Mouse (Mus musculus) kidney, adult 9 months (tissue): ENCODE data around the gene Gm28308.

Source experiments
- DNase-seq: peaks from one replicate; pipeline ENCODE4 v3.0.0; 2022

Gene Gm28308

GRCm38 (mm10) chr6:52180726-52181125 lies 32.4 kb downstream of the Gm28308 start:
- DNase-seq, result no peak

- no peak for DNase-seq
These were observed 32.9 kb downstream of the Gm28308 start for GRCm38 (mm10) chr6:52180213-52180710.

GRCm38 (mm10) chr6:52179690-52180089 lies 33.4 kb downstream of the Gm28308 start:
- DNase-seq, result no peak

- DNase-seq, result peak; percentile 18
These were observed 34.0 kb downstream of the Gm28308 start for GRCm38 (mm10) chr6:52178918-52179665.

- peak; percentile 18 for DNase-seq
These were observed 35.3 kb downstream of the Gm28308 start for GRCm38 (mm10) chr6:52177806-52178205.

- DNase-seq, result peak; percentile 91
These were observed 35.9 kb downstream of the Gm28308 start, which contains the start of gene 5730596B20Rik for GRCm38 (mm10) chr6:52177061-52177735. Gene 5730596B20Rik, plus strand, starts transcription at chr6:52177498.

GRCm38 (mm10) chr6:52176391-52176790 lies 36.7 kb downstream of the Gm28308 start:
- DNase-seq, result peak; percentile 37

- peak; percentile 33 for DNase-seq
These were observed 37.3 kb downstream of the Gm28308 start for GRCm38 (mm10) chr6:52175864-52176263.

GRCm38 (mm10) chr6:52174968-52175751 lies 38.0 kb downstream of the Gm28308 start:
- DNase-seq, result peak; percentile 53

- peak; percentile 15 for DNase-seq
These were observed 39.5 kb downstream of the Gm28308 start for GRCm38 (mm10) chr6:52173648-52174047.

- peak; percentile 94 for DNase-seq
These were observed 40.6 kb downstream of the Gm28308 start for GRCm38 (mm10) chr6:52172501-52172900.

GRCm38 (mm10) chr6:52171938-52172337 lies 41.2 kb downstream of the Gm28308 start:
- peak; percentile 56 for DNase-seq

- peak; percentile 10 for DNase-seq
These were observed 41.8 kb downstream of the Gm28308 start for GRCm38 (mm10) chr6:52171331-52171730.

- no peak for DNase-seq
These were observed 42.3 kb downstream of the Gm28308 start for GRCm38 (mm10) chr6:52170898-52171223.

GRCm38 (mm10) chr6:52170166-52170897 lies 42.8 kb downstream of the Gm28308 start:
- DNase-seq, result peak; percentile 38

GRCm38 (mm10) chr6:52169499-52170165 lies 43.5 kb downstream of the Gm28308 start:
- no peak for DNase-seq

- DNase-seq, result no peak
These were observed 44.7 kb downstream of the Gm28308 start for GRCm38 (mm10) chr6:52168191-52169055.

GRCm38 (mm10) chr6:52167736-52168161 lies 45.4 kb downstream of the Gm28308 start:
- no peak for DNase-seq

- no peak for DNase-seq
These were observed 46.0 kb downstream of the Gm28308 start for GRCm38 (mm10) chr6:52167176-52167575.

- peak; percentile 21 for DNase-seq
These were observed 46.6 kb downstream of the Gm28308 start for GRCm38 (mm10) chr6:52166431-52167077.
